Mouse (Mus musculus) urinary bladder, postnatal 4 days (tissue): ENCODE data around the gene Olfr406.

Experiments
- DNase-seq, 2 experiments: peaks; one replicate each; pipeline ENCODE4 v3.0.0; 2021 to 2022; ENCODE audit warnings: low spot score in 2 of 2

Gene Olfr406

GRCm38 (mm10) chr11:74259508-74259907, at the start of gene Olfr406:
Olfr406 (plus strand) TSS chr11:74259808.
- no peak for DNase-seq

- DNase-seq: no peak
Observed at GRCm38 (mm10) chr11:74211279-74211678, 48.3 kb upstream of the Olfr406 start, which contains the start of gene Olfr43. Olfr43 (minus strand) TSS chr11:74211379.

DNA sequence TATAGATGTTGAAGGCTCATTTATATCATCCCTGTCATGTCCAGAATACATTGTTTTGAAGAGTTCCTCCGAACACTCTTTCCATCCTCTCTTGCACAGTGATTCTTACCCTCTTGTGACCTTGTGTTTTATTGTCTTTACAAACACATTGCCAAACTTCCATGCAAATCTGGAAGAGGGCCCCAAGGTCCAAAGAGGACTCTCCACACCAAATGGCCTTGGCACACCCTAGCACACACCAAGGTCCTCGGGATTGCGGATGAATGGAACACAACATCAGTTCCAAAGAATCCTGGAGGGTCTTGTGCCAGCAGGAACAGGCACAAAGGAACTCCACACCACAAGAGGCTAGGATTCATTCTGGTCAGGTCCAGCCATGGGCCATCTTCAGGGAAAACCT, 18.4 kb upstream of the Olfr406 start:
- DNase-seq: no peak

DNA sequence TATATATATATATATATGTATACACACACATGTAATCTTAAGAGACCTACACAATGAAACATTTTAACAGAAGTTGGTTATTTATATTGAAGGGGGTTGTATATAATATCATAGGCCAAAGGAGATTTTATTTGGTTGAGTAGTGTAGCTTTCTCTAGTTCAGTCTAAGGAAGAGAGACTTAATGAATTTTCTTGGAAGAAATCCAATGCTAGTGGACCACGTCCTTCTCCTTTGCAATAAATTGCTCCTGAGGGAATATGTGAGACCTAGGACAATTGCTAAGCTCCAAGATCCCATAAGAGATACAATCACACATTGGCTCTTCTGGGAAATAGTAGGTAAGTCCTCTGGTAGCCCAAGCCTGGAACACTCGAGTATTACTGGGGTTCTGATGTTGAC, 23.8 kb downstream of the Olfr406 start, which contains the start of gene Olfr59:
Olfr59 (plus strand) TSS at position 301 of the 400 bp plus-strand sequence.
- DNase-seq: no peak

- DNase-seq: no peak
Observed at GRCm38 (mm10) chr11:74287256-74287655, 27.6 kb downstream of the Olfr406 start.
